In genomic region chr9:96836984-96837383, GRCm38 (mm10) we compare ENCODE assay signal across 13 mouse cellular contexts. TPM values are rescaled to one million over a fixed set of nuclear protein-coding genes. Genes with fewer than 3 reads are reported as not detected.
DNase-seq lines count a peak whose midpoint lies in the region; ATAC-seq and TF ChIP-seq lines count a peak whose summit lies in the region.
"Had no signal": no experiment of that assay in that cellular context is flagged by ENCODE, and none has a peak within 500 bp of the region (broad histone marks: within the 10 kb centered on the region; RNA-seq: fewer than 3 reads in every experiment).

No protein-coding gene starts in this region.

- WGBS in kidney, adult 2 months = 46% methylated on average over 8 of the region's 8 CpGs
- WGBS in hindbrain, embryonic 15.5 days = 24% methylated on average over 8 of the region's 8 CpGs
- WGBS in midbrain, embryonic 14.5 days = 39% methylated on average over 8 of the region's 8 CpGs

- ATAC-seq in hindbrain, embryonic 15.5 days (ENCODE audit: low FRiP score, low read depth) = peak; percentile 9; the same call in 1 of the 2 replicates
- ATAC-seq in midbrain, embryonic 14.5 days (ENCODE audit: low FRiP score, low TSS enrichment) = no peak
- ATAC-seq in megakaryocyte progenitor cell, adult 5-6 weeks (replicated peaks; ENCODE audit: poor library complexity) = no peak

- intact Hi-C loops in heart, postnatal 14 days (cut with DNase I) = no loop called here

- peak; percentile 24 for DNase-seq in kidney, adult 2 months
- DNase-seq in kidney, adult 8-10 months = no peak
- peak; percentile 34 for DNase-seq in embryo, embryonic 11 days
- DNase-seq in midbrain, embryonic 14.5 days = no peak
- no peak for DNase-seq in heart, postnatal 14 days
- no peak for DNase-seq in cerebellum, postnatal 14 days
- DNase-seq: adrenal gland, postnatal 36 days had no signal

- no peaks in the 10 kb centered on the region for H3K4me1 ChIP-seq in kidney, adult 2 months (ENCODE audit: control insufficient read depth, insufficient read depth, low read length)
- peaks cover 37% of the 10 kb centered on the region for H3K4me1 ChIP-seq in hindbrain, embryonic 15.5 days (replicated peaks)
- peaks cover 27% of the 10 kb centered on the region for H3K4me1 ChIP-seq in midbrain, embryonic 14.5 days (ENCODE audit: control insufficient read depth, insufficient read depth, low read length)
- H3K4me1 ChIP-seq: stomach, embryonic 15.5 days had no signal

- no peaks in the 10 kb centered on the region for H3K9me3 ChIP-seq in hindbrain, embryonic 15.5 days
- no peaks in the 10 kb centered on the region for H3K9me3 ChIP-seq in midbrain, embryonic 14.5 days (ENCODE audit: control insufficient read depth, low read length)
- H3K9me3 ChIP-seq: stomach, embryonic 15.5 days had no signal

- no peak overlapping the region for H3K4me2 ChIP-seq in hindbrain, embryonic 15.5 days
- no peak overlapping the region for H3K4me2 ChIP-seq in midbrain, embryonic 14.5 days (ENCODE audit: low read length)
- H3K4me2 ChIP-seq: heart, embryonic 11.5 days; stomach, embryonic 15.5 days had no signal

- H3K9ac ChIP-seq in hindbrain, embryonic 15.5 days = no peak overlapping the region
- H3K9ac ChIP-seq in midbrain, embryonic 14.5 days (replicated peaks; ENCODE audit: low read length) = no peak overlapping the region
- H3K9ac ChIP-seq: liver, embryonic 14.5 days; stomach, embryonic 15.5 days had no signal

- no peaks in the 10 kb centered on the region for H3K36me3 ChIP-seq in kidney, adult 2 months (ENCODE audit: control insufficient read depth, insufficient read depth, low read length)
- H3K36me3 ChIP-seq in hindbrain, embryonic 15.5 days = no peaks in the 10 kb centered on the region
- peaks cover 9% of the 10 kb centered on the region; the same call in 1 of the 2 replicates for H3K36me3 ChIP-seq in midbrain, embryonic 14.5 days (ENCODE audit: control insufficient read depth, insufficient read depth, low read length)
- H3K36me3 ChIP-seq: stomach, embryonic 15.5 days had no signal

- no peak overlapping the region for H3K4me3 ChIP-seq in kidney, adult 2 months (ENCODE audit: insufficient read depth, low read depth, low read length)
- no peak overlapping the region for H3K4me3 ChIP-seq in hindbrain, embryonic 15.5 days
- H3K4me3 ChIP-seq in midbrain, embryonic 14.5 days (replicated peaks; ENCODE audit: low read depth, low read length) = no peak overlapping the region
- H3K4me3 ChIP-seq: erythroblast, embryonic 14.5 days; stomach, embryonic 15.5 days had no signal

- no peak for TF ChIP-seq POLR2A in kidney, adult 2 months (IDR thresholded peaks at IDR 0.05; ENCODE audit: low read depth, low read length)

- H3K27me3 ChIP-seq in kidney, adult 2 months (replicated peaks; ENCODE audit: control insufficient read depth, insufficient read depth, low read length) = no peaks in the 10 kb centered on the region
- no peaks in the 10 kb centered on the region for H3K27me3 ChIP-seq in hindbrain, embryonic 15.5 days
- H3K27me3 ChIP-seq in midbrain, embryonic 14.5 days (ENCODE audit: control insufficient read depth, insufficient read depth, low read length) = no peaks in the 10 kb centered on the region
- H3K27me3 ChIP-seq: stomach, embryonic 15.5 days had no signal

- no peak overlapping the region for H3K27ac ChIP-seq in kidney, adult 2 months (ENCODE audit: insufficient read depth, low read depth, low read length)
- peak overlapping the region; percentile 59 for H3K27ac ChIP-seq in hindbrain, embryonic 15.5 days (replicated peaks)
- H3K27ac ChIP-seq in midbrain, embryonic 14.5 days (replicated peaks; ENCODE audit: low read depth, low read length) = peak overlapping the region; percentile 87
- H3K27ac ChIP-seq: liver, embryonic 14.5 days; stomach, embryonic 15.5 days had no signal

- TF ChIP-seq CTCF in kidney, adult 2 months (conservative IDR thresholded peaks at IDR 0.05; ENCODE audit: insufficient read depth, insufficient read length, low read depth, low read length) = no peak

RNA-seq across cellular contexts. Expression of gene Pxylp1, which starts 55.5 kb away (rescaled TPM):
- 7.6 and 10.7 TPM in 2 replicates for polyA plus RNA-seq in kidney, adult 2 months (2012; rRNA removed)
- polyA plus RNA-seq in hindbrain, embryonic 15.5 days (2015; fragmentation: Nextera tagmentation; extraction: Ambion mirVana) = 32.6 and 39.0 TPM in 2 replicates
- polyA plus RNA-seq in midbrain, embryonic 14.5 days (2014; fragmentation: Nextera tagmentation; extraction: Ambion mirVana) = 52.7 and 66.1 TPM in 2 replicates
- total RNA-seq in megakaryocyte progenitor cell, adult 5-6 weeks (2015) = 68.2 and 90.6 TPM in 2 replicates
- total RNA-seq in megakaryocyte progenitor cell, adult 5-6 weeks (2017) = 77.9 and 88.5 TPM in 2 replicates
- 10 to 100 TPM; 17.4 to 20.9 TPM for total RNA-seq in heart, postnatal 14 days (2021)

Comparison
In these comparisons a context has a peak if more than half of its experiments do, and no peak if none do; other contexts are left out.
1. DNase-seq: peak in kidney, adult 2 months (single experiment) and embryo, embryonic 11 days (single experiment); none in kidney, adult 8-10 months (0 of 2), midbrain, embryonic 14.5 days (single experiment), heart, postnatal 14 days (0 of 2) and cerebellum, postnatal 14 days (0 of 2).